Mouse (Mus musculus) forebrain, postnatal 0 days (tissue): ENCODE data around the gene Acbd5. TPM values are rescaled to one million over a fixed set of nuclear protein-coding genes. Genes with fewer than 3 reads are reported as not detected.

ENCODE experiments used
- ATAC-seq: fragments of 200-750 bp; cut with Nextera tagmentation; 2 replicates; pipeline ENCODE4 v1.8.0; 2017; ENCODE audit warnings: mild to moderate bottlenecking, moderate library complexity
- DNase-seq: peaks from one replicate; pipeline ENCODE4 v3.0.0-alpha.2; 2015
- H3K27ac ChIP-seq: fragments of 300-500 bp; sonication (generic); 2 replicates; pipeline ENCODE4 v1.5.1; 2014; ENCODE audit warnings: low read depth, mild to moderate bottlenecking, antibody characterized with exemption, low read length, moderate library complexity, mixed read lengths
- H3K27me3 ChIP-seq: fragments of 300-500 bp; sonication (generic); 2 replicates; pipeline ENCODE4 v1.6.1; 2014; ENCODE audit warnings: mild to moderate bottlenecking, low read length, mixed read lengths; ENCODE audit not compliant: insufficient read depth
- H3K36me3 ChIP-seq: fragments of 300-500 bp; sonication (generic); 2 replicates; pipeline ENCODE4 v1.6.1; 2014; ENCODE audit warnings: mild to moderate bottlenecking, moderate library complexity; ENCODE audit not compliant: insufficient read depth
- H3K4me1 ChIP-seq: fragments of 300-500 bp; sonication (generic); 2 replicates; pipeline ENCODE4 v1.6.1; 2014; ENCODE audit warnings: antibody characterized with exemption; ENCODE audit not compliant: insufficient read depth
- H3K4me2 ChIP-seq: fragments of 300-500 bp; sonication (generic); 2 replicates; pipeline ENCODE4 v1.6.1; 2014; ENCODE audit warnings: low read depth, mild to moderate bottlenecking, moderate library complexity
- H3K4me3 ChIP-seq: fragments of 300-500 bp; sonication (generic); 2 replicates; pipeline ENCODE4 v1.5.1; 2014; ENCODE audit warnings: low read depth, low read length, mixed read lengths
- H3K9ac ChIP-seq: fragments of 300-500 bp; sonication (generic); 2 replicates; pipeline ENCODE4 v1.6.1; 2014; ENCODE audit warnings: mild to moderate bottlenecking
- H3K9me3 ChIP-seq: fragments of 300-500 bp; sonication (generic); 2 replicates; pipeline ENCODE4 v1.6.1; 2016; ENCODE audit warnings: low read length
- CTCF ChIP-seq: sonication (generic); IDR thresholded peaks from 2 replicates; pipeline ENCODE4 v1.5.1; 2016; ENCODE audit warnings: antibody characterized with exemption, control low read depth, low read depth
- WGBS: fragments of 180-500 bp; shearing (Covaris S2); extraction: QIAGEN DNeasy Blood & Tissue Kit; methylation state at CpG from one replicate; pipeline ENCODE4 v1.1.7; 2014; 5-methylcytosine and 5-hydroxymethylcytosine counted together
- polyA plus RNA-seq: library from polyadenylated mRNA; unstranded; fragments of >200 nt; fragmentation: Nextera tagmentation; extraction: Ambion mirVana; gene quantifications from 2 replicates; pipeline ENCODE4 v1.2.1, GENCODE M21; 2015
- total RNA-seq: library from RNA; depleted of rRNA; stranded (reverse); fragments of >200 nt; gene quantifications from 2 replicates; pipeline ENCODE4 v1.2.3, GENCODE M21; 2014; rRNA removed

Gene Acbd5
- total and polyA plus RNA-seq, 2 experiments from 2014 or later = 49.2 to 52.4 TPM

- no peaks in the 10 kb centered on the region for H3K27me3 ChIP-seq
- H3K4me2 ChIP-seq = peak overlapping the region; percentile 80
- ATAC-seq (peak; percentile 2; the same call in 1 of the 2 replicates), DNase-seq (no peak)
- H3K27ac ChIP-seq = peak overlapping the region; percentile 98
- H3K4me3 ChIP-seq = peak overlapping the region; percentile 96
- peaks cover 4% of the 10 kb centered on the region; the same call in 1 of the 2 replicates for H3K36me3 ChIP-seq
- H3K9ac ChIP-seq = peak overlapping the region; percentile 90
- H3K9me3 ChIP-seq = no peaks in the 10 kb centered on the region
- peaks cover 25% of the 10 kb centered on the region for H3K4me1 ChIP-seq
- WGBS = under 1% methylated on average over 17 of the region's 17 CpGs
- TF ChIP-seq CTCF = no peak
Observed at GRCm38 (mm10) chr2:23156608-23157081, 88.7 kb downstream of the Acbd5 start.

Other genes with a start within 250 kb of the Acbd5 start
- gene Pdss1, start 172.6 kb upstream of the Acbd5 start, total RNA-seq = 19.4 and 21.9 TPM in 2 replicates
- 21.4 and 22.5 TPM in 2 replicates for gene Pdss1, start 172.6 kb upstream of the Acbd5 start, polyA plus RNA-seq
- gene Abi1, start 27.9 kb upstream of the Acbd5 start, total RNA-seq = 141 and 154 TPM in 2 replicates
- 65.1 and 71.7 TPM in 2 replicates for gene Abi1, start 27.9 kb upstream of the Acbd5 start, polyA plus RNA-seq
- gene Mastl, start 87.9 kb downstream of the Acbd5 start, total RNA-seq = 2.7 and 4.6 TPM in 2 replicates
- 1.5 and 1.8 TPM in 2 replicates for gene Mastl, start 87.9 kb downstream of the Acbd5 start, polyA plus RNA-seq
- gene Yme1l1, start 88.2 kb downstream of the Acbd5 start, total RNA-seq = 92.6 and 99.2 TPM in 2 replicates
- 45.5 and 49.4 TPM in 2 replicates for gene Yme1l1, start 88.2 kb downstream of the Acbd5 start, polyA plus RNA-seq
- 0.24 and 0.31 TPM in 2 replicates for gene 4931423N10Rik, start 139.3 kb downstream of the Acbd5 start, total RNA-seq
- gene 4931423N10Rik, start 139.3 kb downstream of the Acbd5 start, polyA plus RNA-seq = 0.19 and 0.20 TPM in 2 replicates